Mouse (Mus musculus): ENCODE results near the gene Ssr4. TPM values are rescaled to one million over a fixed set of nuclear protein-coding genes. Genes with fewer than 3 reads are reported as not detected.
"Not testable (repeated sequence)": the region's sequence is repeated elsewhere in the genome, so short reads cannot be mapped to it uniquely, and the experiment has no call there.

The Ssr4 gene
- total RNA-seq (2021) (100 to 1,000 TPM; 163 to 177 TPM), polyA plus RNA-seq (2012; rRNA removed) (257 and 339 TPM in 2 replicates)
- long read RNA-seq, transcript Ssr4-201 (6 exons, 765 nt), result minor isoform, 20 of 94 reads
- long read RNA-seq, transcript Ssr4-208 (6 exons, 800 nt), result major isoform, 68 of 94 reads
- long read RNA-seq, partial matches to known transcripts, result 2 of 94 reads
- long read RNA-seq, other reads (novel, unspliced or antisense), result 3 of 94 reads

DNA sequence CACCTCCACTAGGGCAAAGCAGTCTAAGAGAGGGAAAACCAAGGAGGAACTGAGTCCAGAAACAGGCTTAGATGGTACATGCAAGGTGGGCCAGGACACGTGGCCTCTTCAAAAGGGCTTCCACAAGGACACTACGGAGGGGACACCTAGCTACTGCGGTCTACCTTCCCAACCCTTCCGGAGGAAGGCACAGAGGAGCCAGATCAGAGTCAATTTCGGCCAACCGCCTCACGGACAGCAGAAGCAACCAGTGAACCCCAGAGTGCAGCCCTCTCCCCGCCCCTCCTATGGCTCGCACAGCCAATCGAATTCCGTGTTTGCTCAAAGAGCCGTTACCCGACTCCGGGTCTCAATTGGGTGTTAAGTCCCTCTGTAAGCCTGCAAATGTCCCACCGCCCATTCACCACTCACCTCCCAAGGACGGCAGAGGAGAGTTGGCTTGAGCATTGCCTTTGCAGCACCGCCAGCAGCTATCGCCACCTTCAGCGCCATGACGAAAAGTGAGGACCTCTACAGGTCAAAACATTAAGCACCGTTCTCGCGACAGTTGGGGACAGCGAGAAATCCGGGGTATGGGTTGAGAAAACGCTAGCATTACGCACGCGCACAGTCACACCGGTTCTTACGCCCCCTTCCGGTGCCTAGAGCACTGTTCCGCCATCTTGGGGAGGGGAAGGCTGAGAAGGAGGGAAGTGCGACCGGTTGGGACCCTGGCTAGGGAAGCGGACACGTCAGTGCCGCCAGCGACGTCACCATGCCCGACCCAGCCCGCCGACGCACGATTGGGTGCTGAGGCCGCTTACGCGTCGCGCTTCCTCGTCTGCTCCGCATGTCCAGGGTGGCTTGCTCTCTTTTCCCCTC is at the start of gene Ssr4, which contains the start of gene Idh3g:
Gene Ssr4 (plus strand): TSS at position 665 of the 861 bp plus-strand sequence.
Gene Idh3g (minus strand): TSS at position 534 of the 861 bp plus-strand sequence.
- DNase-seq, result peak; percentile 94

DNA sequence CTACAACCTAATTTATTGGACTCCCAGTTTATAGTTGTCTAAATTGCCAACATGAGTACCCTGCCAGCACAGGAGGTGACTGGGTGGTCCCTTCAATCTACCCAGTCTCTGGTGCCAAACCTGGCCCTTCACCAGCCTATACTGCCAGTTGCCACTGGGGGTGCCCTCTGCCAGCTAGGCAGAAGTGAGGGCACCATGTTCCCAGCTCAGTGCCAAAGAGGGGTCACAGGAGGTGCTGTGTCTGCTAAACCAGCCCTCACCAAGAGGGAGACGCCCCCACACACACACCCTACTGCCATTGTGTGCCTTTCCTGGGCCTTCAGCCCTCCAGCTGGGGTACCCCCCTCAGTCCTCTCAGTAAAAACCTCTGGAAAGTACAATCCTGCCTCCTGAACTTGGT is 48.7 kb upstream of the Ssr4 start:
- no peak for DNase-seq

DNA sequence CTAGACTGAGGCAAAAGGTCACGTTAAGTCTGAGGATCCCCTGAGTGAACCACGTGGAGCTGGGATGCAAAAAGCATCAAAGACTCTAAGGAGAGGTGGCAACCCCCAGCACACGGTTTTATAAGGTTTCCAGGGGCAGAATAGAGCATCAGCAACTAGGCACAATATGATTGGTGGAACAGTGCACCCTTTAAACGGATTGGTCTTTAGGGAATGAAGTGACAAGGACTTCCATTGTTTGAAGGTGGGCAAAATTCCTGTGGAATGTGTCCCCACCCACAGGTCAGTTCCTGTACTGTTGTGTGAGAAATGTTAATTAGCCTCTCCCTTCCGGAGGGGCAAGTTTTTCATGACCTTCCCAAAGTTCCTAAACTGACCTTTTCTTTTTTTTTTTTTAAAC is 47.7 kb upstream of the Ssr4 start:
- no peak for DNase-seq

DNA sequence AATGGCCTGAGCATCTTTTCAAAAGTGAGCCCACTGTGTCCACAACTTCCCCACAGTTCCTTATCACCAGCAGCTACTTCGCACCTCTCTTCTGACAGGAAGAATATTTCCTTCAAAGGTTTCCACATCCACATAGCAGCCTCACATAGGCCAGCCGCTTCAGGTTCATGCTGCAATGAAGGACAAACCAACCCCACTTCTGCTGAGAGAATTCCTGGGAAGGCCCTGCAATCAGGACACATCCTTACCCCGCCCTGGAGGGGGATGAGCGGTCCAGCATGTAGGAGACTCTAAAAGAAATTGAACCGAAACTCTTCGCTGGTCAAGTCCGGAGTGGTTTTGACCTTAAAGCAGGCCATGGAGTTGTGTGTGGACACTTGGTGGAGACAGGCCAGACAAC is 47.0 kb upstream of the Ssr4 start:
- not testable (repeated sequence) for DNase-seq

DNA sequence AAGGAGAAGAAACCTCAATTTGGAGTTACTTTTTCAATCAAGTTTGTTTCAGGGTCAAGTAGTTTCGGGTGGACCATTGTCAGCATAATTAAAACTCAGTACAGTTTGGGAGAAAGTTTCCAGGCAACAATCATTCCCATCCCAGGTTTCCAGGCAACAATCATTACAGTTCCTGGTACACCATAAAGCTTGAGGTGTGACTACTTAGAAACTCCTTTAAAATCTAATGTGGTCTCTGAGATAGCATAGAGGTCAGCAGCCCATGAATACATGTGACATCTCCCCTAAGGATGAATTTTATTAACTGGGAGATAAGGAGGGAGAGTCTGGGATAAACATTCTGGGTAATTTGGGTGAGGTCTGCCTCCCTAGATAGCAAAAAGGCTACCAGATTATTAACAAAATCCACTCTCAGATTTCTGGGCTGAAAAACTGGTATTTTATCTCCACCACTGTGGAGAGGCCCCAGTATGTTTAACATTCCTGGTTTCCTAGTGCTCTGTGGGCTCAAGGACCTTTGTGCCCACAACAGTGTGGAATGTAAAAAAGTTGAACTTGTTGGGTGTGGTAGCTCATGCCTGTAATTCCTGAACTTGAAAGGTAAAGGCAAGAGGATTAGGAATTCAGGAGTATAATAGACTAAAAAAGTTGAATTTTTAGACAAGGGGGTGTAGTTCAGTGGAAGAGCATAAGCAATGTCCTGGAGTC is 41.9 kb upstream of the Ssr4 start:
- no peak for DNase-seq

DNA sequence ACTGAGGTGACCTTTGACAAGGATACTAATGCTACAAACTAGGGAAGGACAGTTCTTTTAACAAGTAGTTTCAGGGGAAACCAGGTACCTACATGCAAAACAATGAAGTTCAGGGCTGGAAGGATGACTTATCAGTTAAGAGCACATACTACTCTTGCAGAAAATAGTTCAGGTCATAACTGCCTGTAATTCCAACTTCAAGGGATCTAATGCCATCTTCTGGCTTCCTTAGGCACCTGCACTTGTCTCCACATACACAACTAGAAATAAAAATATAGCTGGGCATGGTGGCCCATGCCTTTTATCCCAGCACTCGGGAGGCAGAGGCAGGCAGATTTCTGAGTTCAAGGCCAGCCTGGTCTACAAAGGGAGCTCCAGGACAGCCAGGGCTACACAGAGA is 37.9 kb upstream of the Ssr4 start:
- DNase-seq, result no peak

DNA sequence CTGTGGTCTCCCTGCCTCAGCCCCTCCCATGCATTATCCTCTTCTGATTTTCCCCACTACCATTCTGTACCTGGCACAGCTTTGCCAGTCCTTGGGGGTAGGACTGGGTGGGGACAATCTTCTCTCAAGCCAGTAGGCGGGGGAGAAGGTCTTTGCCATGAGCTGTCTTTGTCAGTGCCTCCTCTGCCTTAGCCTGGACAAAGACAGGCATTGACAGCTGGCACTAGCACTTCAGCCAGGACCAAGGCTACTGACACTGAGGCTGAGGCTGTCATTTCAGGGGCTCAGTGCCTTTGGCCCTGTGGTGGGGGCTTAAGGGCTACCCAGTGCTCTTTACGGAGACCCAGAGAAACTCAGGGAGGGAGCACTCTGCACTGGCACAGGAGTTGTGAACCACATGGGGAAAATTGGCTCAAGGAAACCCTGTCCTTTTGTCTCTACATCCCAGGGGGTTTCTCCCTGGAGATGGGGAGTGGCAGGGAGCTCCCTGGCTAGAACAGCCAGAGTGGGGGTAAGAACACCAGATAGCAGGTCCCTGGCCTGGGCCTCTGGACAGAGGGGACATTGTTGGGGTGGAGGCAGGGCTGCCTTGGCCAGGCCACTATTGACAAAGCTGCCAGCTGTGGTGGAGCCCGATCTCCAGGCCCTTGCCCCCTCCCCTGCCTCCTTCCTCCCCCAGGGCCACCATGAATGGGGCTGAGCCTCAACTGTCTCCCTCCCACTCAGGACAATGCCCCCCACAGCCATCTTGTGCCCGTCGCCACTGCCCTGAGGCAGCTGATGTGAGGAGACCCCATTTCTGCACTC is 30.3 kb upstream of the Ssr4 start, which contains the start of gene Plxnb3:
Gene Plxnb3 (plus strand): TSS at position 757 of the 807 bp plus-strand sequence.
- DNase-seq, result no peak

DNA sequence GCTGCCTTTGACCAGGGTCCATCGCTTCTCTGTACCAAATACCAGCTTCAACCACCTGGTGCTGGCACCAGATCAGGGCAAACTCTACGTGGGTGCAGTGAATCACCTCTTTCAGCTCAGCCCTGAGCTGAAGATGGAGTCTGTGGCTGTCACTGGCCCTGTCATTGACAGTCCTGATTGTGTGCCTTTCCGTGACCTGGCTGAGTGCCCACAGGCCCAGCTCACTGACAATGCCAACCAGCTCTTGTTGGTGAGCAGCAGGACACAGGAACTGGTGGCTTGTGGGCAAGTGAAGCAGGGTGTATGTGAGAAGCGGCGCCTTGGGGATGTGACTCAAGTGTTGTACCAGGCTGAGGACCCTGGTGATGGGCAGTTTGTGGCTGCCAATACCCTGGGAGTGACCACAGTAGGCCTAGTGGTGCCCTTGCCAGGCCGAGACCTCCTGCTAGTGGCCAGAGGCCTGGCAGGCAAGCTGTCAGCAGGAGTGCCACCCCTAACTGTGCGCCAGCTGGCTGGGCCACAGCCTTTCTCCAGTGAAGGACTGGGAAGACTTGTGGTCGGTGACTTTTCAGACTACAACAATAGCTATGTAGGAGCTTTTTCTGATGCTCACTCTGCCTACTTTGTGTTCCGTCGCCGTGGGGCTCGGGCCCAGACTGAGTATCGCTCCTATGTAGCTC is 28.1 kb upstream of the Ssr4 start:
- DNase-seq, result peak; percentile 39

DNA sequence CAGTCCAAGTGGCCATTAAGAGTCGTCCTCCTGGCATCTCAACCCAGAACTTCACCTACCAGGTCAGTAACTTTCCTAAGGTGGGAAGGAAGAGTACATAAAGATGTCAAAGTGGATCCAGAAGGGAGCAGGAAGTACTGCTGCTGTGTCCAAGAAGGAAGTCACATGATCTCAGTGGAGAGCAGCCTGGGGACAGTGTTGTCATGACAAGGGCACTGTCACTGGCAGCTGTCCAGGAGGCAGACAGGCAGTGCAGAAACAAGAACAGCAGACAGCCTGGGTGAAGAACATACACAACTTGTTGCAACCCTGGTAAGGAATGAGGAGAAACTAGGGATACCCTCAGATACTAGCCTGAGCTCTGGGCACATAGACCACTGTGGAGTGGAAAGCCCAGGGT is 21.5 kb upstream of the Ssr4 start:
- DNase-seq, result peak; percentile 76

DNA sequence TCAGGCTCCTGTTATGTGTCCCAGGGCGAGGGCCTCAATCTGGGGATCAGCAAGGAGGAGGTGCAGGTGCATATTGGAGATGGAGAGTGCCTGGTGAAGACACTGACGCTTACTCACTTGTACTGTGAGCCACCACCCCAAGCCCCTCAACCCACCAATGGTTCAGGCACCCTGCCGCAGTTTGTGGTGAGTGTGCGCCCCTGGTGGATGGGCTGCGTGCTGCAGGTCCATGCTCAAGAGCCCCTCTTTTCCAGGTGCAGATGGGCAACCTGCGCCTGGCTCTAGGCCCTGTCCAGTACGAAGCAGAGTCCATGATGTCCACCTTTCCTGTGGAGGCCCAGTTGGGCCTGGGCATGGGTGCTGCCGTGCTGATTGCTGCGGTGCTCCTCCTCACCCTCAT is 19.6 kb upstream of the Ssr4 start:
- DNase-seq, result no peak

DNA sequence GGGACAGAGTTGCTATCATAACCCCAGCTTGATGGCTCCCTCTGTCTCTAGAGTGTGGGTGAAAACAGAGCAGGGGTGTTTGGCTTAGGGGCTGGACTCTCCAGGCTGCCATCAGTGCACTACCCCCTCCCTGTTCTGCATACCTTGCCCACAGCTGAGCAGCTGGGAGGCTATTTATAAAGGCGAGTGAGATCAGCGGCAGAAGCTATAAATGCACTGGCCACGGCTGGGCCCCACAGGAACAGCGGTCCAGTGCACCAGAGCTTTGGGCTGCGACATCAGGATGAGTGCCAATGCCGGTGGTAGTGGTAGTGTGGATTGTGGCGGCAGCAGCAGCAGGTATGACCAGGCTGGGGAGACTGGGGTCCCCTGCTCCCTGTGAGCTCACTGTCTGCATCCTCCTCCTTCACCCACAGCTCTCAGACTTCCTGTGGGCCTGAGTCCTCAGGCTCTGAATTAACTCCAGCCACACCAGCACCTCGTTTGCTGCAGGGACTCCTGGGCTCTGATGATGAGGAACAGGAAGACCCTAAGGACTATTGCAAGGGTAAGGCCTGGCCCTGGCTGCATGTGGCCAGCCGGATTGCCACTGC is 12.6 kb upstream of the Ssr4 start, which contains the start of gene Srpk3:
Gene Srpk3 (plus strand): TSS at position 238 of the 593 bp plus-strand sequence.
- no peak for DNase-seq

DNA sequence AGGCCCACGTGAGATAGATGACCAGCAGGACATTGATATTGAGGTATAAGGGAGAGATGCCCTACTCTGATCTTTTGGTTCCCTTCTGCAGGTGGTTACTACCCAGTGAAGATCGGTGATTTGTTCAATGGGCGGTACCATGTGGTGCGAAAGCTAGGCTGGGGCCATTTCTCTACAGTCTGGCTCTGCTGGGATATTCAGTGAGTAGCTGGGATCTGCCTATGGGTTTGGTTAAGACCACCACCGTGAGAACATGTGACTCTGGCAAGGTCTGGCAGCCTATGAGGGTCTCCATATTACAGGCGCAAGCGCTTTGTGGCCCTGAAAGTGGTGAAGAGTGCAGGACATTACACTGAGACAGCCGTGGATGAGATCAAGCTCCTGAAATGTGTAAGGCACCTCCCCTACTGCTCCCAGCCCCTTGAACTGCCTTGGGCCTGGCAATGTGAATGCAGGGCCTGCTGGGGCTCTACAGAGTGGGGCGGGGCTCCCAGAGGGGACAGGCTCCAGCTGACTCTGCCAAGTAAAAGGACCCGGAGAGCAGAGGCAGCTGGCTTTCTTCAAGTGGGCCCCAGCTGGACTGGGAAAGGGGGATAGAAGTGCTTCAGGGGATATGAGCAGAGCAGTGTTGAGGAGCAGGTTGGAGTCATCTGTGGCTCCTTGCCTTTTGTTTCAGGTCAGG is 11.9 kb upstream of the Ssr4 start:
- DNase-seq, result no peak

DNA sequence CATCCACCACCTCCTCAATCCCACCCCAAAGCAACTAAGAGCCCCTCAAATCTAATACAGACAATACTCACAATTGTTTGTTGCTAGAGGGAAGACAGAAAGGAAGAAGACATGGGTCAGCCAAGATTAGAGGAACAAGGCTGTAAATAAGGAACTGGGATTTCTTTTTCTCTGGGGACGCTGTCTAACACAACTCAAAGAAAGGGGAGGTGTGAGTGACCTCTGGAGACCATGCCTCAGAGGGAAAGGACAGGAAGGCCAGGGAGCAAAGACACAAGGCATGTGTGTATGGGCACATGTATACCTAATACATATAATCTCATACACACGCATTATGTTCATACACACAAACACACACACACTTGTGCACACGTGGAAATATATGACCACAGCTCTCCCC is 4.6 kb upstream of the Ssr4 start:
- no peak for DNase-seq

DNA sequence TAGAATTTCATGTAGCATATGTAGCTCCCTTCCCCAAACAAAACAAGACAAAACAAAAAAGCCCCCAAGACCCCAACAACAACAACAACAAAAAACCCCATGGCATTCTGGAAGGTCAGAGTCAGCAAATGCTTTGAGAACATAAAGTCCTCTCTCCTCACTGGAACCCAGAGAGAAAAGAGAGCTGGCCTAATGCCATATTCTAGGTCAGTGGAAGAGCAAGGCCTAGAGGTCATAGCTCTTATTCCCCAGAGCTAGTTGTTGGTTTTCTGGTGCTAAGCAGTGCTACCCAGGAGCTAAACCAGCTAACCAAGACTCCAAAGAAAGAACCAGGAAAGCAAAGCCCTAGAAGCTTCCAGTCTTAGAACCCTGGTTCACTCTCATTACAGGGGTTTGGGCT is 1.2 kb upstream of the Ssr4 start:
- no peak for DNase-seq

DNA sequence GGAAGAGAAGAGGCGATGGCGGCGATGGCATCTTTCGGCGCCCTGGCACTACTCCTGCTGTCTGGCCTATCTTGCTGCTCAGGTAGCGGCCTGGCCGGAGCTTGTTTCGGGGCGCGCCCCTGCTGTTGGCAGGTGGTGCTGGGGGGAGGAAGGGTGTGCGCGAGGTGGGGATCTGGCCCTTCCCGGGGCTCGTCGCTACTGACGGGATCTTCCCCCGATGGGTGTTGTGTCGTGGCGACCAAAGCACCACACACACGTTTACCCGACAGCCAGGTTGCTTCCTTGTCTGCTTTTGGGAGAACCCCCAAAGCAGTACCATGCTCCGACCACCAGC is 364 bp downstream of the Ssr4 start:
- no peak for DNase-seq

DNA sequence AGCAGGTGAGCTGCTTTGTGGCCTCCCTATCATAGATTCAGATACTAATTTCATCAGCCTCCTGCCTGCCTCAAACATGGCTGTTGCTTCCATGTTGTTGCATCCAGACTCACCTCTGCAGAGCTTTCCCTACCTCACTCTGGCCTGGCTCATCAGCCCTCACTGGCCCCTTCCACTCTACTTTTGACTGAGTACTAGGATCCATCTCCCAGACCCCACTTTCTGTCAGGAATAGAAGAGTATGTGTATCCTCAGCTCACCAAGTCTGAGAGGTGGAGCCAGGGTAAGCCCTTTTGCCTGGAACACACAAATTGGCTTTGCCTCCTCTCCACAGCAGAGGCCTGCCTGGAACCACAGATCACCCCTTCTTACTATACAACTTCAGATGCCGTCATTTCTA is 1.7 kb downstream of the Ssr4 start:
- no peak for DNase-seq

DNA sequence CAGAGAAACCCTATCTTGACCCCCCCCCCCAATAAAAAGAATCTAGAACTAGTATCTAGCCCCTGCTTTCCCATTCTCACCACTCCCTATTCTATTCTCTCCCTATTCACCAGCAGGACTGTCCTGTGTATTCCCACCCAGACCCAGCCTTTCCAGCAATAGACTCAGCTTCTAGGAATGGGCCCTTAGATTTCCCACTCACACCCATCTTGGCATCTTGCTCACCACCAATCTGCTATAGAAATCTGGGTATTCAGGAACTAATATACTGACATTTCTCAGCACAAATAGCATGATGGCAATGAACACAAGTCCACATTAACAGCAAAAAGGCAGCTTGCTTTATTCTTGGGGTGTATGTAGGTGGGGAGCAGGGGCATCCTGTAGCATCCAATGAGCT is 6.2 kb downstream of the Ssr4 start:
- no peak for DNase-seq

DNA sequence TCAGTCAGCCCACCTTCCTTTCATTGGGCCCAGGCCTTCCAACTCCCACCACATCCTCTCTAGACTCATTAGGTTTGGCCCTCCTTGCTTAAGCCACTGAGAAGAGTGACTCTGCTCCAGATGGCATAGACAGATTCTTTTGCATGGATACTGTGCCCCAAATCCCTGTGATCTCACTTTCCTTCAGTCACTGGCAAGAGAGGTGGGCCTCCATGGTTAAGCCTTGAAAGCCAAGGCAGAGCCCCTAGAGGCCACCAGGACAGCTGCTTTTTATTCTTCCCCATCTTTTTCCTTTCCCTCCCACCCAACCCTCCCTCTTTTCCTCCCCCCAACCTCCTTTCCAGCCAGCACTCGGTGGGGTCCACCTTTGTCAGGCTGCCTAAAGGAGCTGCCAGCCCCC is 6.7 kb downstream of the Ssr4 start:
- DNase-seq, result no peak

DNA sequence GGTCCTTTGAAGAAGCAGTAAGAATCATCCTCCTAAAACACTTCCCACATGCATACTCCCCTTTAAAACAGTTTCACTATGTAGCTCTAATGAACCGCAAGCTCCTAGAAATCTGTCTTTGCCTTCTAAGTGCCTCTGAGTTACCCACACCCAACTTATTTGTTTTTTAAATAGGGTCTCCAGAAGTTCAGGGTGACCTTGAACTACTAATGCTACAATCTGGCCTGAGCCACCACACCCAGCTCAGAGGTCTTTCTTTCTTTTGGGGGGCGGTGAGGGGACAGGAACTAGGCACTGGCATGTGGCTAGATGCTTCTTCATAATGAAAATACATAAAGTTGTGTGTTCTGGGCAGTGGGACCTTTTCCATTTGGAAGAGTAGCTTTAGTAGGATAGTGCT is 10.7 kb downstream of the Ssr4 start:
- no peak for DNase-seq

DNA sequence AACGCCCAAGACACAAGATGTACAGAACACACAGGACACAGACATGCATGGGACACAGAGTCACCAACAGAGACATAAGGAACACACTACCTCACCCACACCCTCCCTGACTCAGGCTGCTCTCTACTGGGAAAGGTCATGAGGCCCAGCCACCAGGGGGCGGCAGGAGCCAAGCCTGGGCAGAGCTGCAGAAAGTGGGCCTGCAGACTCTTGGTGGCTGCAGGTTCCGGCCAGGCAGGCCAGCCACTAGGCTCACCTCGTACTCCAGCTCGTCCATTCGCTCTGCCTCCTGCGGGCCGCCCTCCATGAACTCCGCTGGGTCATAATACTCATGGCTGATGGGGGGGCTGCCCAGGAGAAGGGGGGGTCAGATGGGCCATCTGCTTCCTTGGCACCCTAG is 11.7 kb downstream of the Ssr4 start:
- DNase-seq, result peak; percentile 74

DNA sequence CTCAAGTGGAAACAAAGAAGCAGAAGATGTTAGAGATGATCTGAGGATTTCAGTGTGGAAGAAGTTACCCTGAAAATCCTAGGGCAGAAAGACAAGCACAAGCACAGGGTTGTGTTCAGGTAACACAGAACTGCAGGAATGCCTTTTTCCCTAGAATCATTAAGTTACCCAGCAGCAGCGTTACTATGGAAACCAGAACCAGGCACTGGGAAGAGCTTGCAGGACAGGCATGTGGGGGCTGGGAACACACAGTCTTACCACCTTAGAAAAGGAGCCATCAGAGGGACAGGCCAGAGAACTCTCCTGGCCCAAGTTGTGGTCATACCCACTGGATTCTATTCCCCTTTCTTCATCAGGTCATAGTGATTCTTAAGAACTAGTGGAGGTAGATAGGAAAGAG is 19.0 kb downstream of the Ssr4 start:
- no peak for DNase-seq
